Mouse (Mus musculus) stomach, postnatal 0 days (tissue): ENCODE data around the gene S100a4.

Experiments used
- CTCF ChIP-seq: IDR thresholded peaks from 2 replicates; pipeline ENCODE4 v1.5.1; 2016; ENCODE audit warnings: antibody characterized with exemption, low read depth, mild to moderate bottlenecking, moderate library complexity
- EP300 ChIP-seq: optimal IDR thresholded peaks from 2 replicates; pipeline ENCODE3; 2016; ENCODE audit warnings: antibody characterized with exemption

DNA sequence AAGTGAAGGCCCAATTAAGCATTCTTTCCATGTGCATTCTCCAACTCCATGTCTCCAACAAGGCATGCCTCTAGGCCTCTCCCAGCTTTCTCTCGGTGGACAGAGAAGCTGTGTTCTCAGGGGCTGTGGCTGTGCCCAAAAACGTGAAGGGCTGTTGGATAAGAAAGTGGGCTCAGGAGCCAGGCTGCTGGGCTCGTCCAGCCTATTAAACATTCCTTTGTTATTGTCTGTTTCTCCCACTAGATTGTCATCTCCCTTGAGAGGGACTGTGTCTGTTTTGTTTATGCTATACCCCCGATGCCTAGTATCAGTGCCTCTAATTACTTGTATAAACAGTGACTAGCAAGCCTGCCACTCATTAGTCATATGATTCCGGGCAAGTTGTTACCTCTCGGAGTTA, 5.8 kb upstream of the S100a4 start:
- no peak for TF ChIP-seq CTCF
- no peak for TF ChIP-seq EP300
